Mouse (Mus musculus): Measurements from ENCODE around the gene Crybg3. TPM values are rescaled to one million over a fixed set of nuclear protein-coding genes. Genes with fewer than 3 reads are reported as not detected.

The Crybg3 gene
- 3.3 TPM for total RNA-seq (2023)

GRCm38 (mm10) chr16:59600311-59601251, at the start of gene Crybg3:
Gene Crybg3 (minus strand): TSS chr16:59600979.

GRCm38 (mm10) chr16:59639102-59639691, 38.4 kb upstream of the Crybg3 start, which contains the start of gene Arl6:
Gene Arl6 (minus strand): TSS chr16:59639391.

GRCm38 (mm10) chr16:59471637-59472278, 129.0 kb downstream of the Crybg3 start, which contains the start of gene Riox2:
Gene Riox2 (plus strand): TSS chr16:59471775.

Other genes with a start within 250 kb of the Crybg3 start
- not detected for gene Olfr209, start 237.0 kb downstream of the Crybg3 start, total RNA-seq (2023)
- not detected for gene Gabrr3, start 193.6 kb downstream of the Crybg3 start, total RNA-seq (2023)
- 30.3 TPM for gene Riox2, start 129.2 kb downstream of the Crybg3 start, total RNA-seq (2023)
- not detected for gene Arl6, start 38.4 kb upstream of the Crybg3 start, total RNA-seq (2023)